Mouse (Mus musculus) NIH3T3 (cell line): Measurements from ENCODE around the gene Lgr5.

Experiments used
- DNase-seq: peaks from one replicate; pipeline ENCODE4 v3.0.0-alpha.2; 2012; ENCODE audit warnings: low read depth

Lgr5 gene

DNA sequence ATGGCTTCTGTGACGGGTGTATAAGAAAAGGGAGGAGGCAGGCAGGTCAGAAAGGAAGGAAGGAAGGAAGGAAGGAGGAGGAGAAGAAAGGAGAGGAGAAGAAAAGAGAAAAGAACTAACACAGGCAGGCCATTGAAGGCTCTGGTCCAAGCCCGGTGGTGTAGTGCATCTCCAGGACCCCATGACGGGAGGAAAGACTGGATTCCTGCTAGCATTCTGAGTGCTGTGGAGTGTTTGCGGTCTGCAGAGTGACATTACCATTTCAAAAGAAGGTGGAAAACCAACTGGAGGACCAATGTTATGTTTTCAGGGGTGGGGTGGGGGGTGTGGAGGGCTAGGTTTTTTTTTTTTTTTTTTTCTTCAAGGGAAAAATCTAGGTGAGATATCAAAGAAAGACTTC, 165.6 kb downstream of the Lgr5 start:
- DNase-seq: no peak

- DNase-seq: no peak
Measured at GRCm38 (mm10) chr10:115414056-115414455, 173.5 kb downstream of the Lgr5 start.

- DNase-seq: no peak
Measured at GRCm38 (mm10) chr10:115413496-115413895, 174.1 kb downstream of the Lgr5 start.

GRCm38 (mm10) chr10:115406393-115406792, 181.2 kb downstream of the Lgr5 start:
- DNase-seq: peak; percentile 83
